Mouse (Mus musculus) stomach, postnatal 0 days (tissue): ENCODE data around the gene Gpank1.

ENCODE experiments used
- CTCF ChIP-seq: IDR thresholded peaks from 2 replicates; pipeline ENCODE4 v1.5.1; 2016; ENCODE audit warnings: antibody characterized with exemption, low read depth, mild to moderate bottlenecking, moderate library complexity
- EP300 ChIP-seq: optimal IDR thresholded peaks from 2 replicates; pipeline ENCODE3; 2016; ENCODE audit warnings: antibody characterized with exemption

GRCm38 (mm10) chr17:35096597-35096996 is 24.7 kb upstream of the Gpank1 start:
- no peak for TF ChIP-seq CTCF
- no peak for TF ChIP-seq EP300
